Mouse (Mus musculus) Muller cell, postnatal 12 days (primary cell): ENCODE data around the gene Mtmr3.

Experiments
- DNase-seq: peaks from one replicate; pipeline ENCODE4 v3.0.0-alpha.2; 2015; ENCODE audit errors: inconsistent ontology term

Gene Mtmr3

GRCm38 (mm10) chr11:4466191-4466590 lies 128.5 kb downstream of the Mtmr3 start:
- DNase-seq = no peak

- DNase-seq = no peak
Measured at GRCm38 (mm10) chr11:4464616-4465015, 130.0 kb downstream of the Mtmr3 start.

- DNase-seq = no peak
Measured at GRCm38 (mm10) chr11:4464186-4464585, 130.5 kb downstream of the Mtmr3 start.

GRCm38 (mm10) chr11:4462868-4463267 lies 131.8 kb downstream of the Mtmr3 start:
- DNase-seq = no peak

- peak; percentile 21 for DNase-seq
Measured at GRCm38 (mm10) chr11:4461154-4461553, 133.5 kb downstream of the Mtmr3 start.

- DNase-seq = no peak
Measured at GRCm38 (mm10) chr11:4460615-4461014, 134.0 kb downstream of the Mtmr3 start.

GRCm38 (mm10) chr11:4454895-4455535 lies 139.6 kb downstream of the Mtmr3 start:
- DNase-seq = no peak

GRCm38 (mm10) chr11:4452467-4453184 lies 142.0 kb downstream of the Mtmr3 start:
- DNase-seq = no peak

GRCm38 (mm10) chr11:4451116-4451515 lies 143.5 kb downstream of the Mtmr3 start:
- peak; percentile 26 for DNase-seq

- no peak for DNase-seq
Measured at GRCm38 (mm10) chr11:4446195-4446868, 148.3 kb downstream of the Mtmr3 start.

GRCm38 (mm10) chr11:4442280-4442679 lies 152.4 kb downstream of the Mtmr3 start:
- no peak for DNase-seq

- no peak for DNase-seq
Measured at GRCm38 (mm10) chr11:4440978-4441377, 153.7 kb downstream of the Mtmr3 start, which contains the start of gene Hormad2. Gene Hormad2 (minus strand): TSS chr11:4441105.

GRCm38 (mm10) chr11:4438211-4438610 lies 156.5 kb downstream of the Mtmr3 start:
- peak; percentile 63 for DNase-seq

GRCm38 (mm10) chr11:4437318-4437717 lies 157.3 kb downstream of the Mtmr3 start:
- DNase-seq = no peak

GRCm38 (mm10) chr11:4436631-4437030 lies 158.0 kb downstream of the Mtmr3 start:
- peak; percentile 40 for DNase-seq

- DNase-seq = peak; percentile 94
Measured at GRCm38 (mm10) chr11:4434461-4434860, 160.2 kb downstream of the Mtmr3 start.
